Mouse (Mus musculus): ENCODE data around the gene Hnrnpa1. TPM values are rescaled to one million over a fixed set of nuclear protein-coding genes. Genes with fewer than 3 reads are reported as not detected.
A peak's percentile ranks its signal among the peaks of the same experiment; 100 is the strongest.

Gene Hnrnpa1
- polyA plus RNA-seq, 1 experiment from 2014 or later = 935 TPM

DNA sequence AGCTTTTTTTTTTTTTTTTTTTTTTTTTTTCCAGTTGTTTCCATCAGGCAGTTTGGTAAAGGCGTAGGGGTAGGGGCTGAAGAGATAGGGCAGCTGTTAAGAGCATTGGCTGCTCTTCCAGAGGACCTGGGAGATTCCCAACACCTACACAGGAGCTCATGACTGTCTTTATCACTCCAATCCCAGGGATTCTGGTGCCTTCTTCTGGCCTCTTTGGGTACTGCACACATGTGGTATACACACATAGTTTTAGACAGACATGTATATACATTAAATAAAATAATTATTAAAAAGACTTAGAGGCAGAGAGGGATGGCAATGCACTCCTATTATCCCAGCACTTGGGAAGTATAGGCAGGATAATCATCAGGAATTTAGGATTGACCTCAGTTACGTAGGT is 53.1 kb downstream of the Hnrnpa1 start:
- 100% methylated on average over 2 of the region's 2 CpGs for WGBS
- Histone ChIP-seq H3K9ac (replicated peaks; ENCODE audit: low read depth, low read length) (no peak overlapping the region), H3K27me3 (replicated peaks; ENCODE audit: control insufficient read depth, insufficient read depth, low read length) (no peaks in the 10 kb centered on the region), H3K9me3 (ENCODE audit: control insufficient read depth, low read length) (no peaks in the 10 kb centered on the region), H3K36me3 (ENCODE audit: control insufficient read depth, insufficient read depth) (peaks cover 15% of the 10 kb centered on the region), H3K4me1 (replicated peaks; ENCODE audit: control insufficient read depth, insufficient read depth, low read length) (peaks cover 15% of the 10 kb centered on the region), H3K4me3 (replicated peaks; ENCODE audit: low read length) (no peak overlapping the region), H3K27ac (ENCODE audit: low read length) (no peak overlapping the region), H3K4me2 (ENCODE audit: low read length) (no peak overlapping the region)
- no peak for ATAC-seq

DNA sequence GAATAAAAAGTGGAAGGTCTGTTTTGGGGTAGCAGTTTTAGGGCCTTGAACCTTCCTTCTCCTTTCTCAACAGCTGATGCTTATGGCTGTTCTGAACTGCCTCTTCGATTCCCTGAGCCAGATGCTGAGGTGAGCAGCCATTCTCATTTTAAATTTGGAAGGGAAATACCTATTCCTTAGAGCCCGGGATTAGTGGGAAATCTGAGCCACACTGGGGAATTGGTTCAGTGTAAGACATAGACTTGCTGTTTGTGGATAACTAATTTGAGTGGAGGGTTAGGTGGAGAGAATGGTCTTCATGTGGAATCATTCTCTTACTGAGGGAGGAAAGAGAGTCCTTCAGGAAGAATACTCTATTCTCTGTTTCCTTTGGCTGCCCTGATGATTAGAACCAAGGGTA is 54.4 kb downstream of the Hnrnpa1 start:
- no peak for ATAC-seq
- 82% methylated on average over 2 of the region's 2 CpGs for WGBS
- no peaks in the 10 kb centered on the region for H3K27me3 ChIP-seq (replicated peaks; ENCODE audit: control insufficient read depth, insufficient read depth, low read length)
- H3K27ac ChIP-seq (ENCODE audit: low read length) = no peak overlapping the region
- no peak overlapping the region for H3K9ac ChIP-seq (replicated peaks; ENCODE audit: low read depth, low read length)
- H3K36me3 ChIP-seq (ENCODE audit: control insufficient read depth, insufficient read depth) = peaks cover 15% of the 10 kb centered on the region
- H3K9me3 ChIP-seq (ENCODE audit: control insufficient read depth, low read length) = no peaks in the 10 kb centered on the region
- H3K4me2 ChIP-seq (ENCODE audit: low read length) = no peak overlapping the region
- H3K4me1 ChIP-seq (replicated peaks; ENCODE audit: control insufficient read depth, insufficient read depth, low read length) = peaks cover 28% of the 10 kb centered on the region
- H3K4me3 ChIP-seq (replicated peaks; ENCODE audit: low read length) = no peak overlapping the region

DNA sequence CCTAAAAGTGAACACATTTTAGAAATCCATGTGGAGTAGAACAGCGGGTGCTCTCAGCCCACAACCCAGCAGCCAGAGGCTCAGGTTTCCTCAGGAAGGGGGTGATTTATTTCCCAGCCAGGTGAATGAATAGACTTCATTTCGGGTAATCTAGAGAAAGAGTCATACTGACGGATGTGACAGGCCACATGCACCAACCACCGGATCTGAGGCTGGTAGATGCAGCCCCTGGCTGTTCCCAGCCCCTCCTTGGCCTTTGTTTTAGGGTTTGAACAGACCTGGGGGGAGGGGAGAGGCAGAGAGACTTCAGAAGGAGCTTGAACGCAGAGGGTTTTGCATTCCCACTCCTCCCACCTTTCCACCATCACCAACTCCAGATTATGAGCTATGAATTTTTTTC is 55.6 kb downstream of the Hnrnpa1 start:
- H3K27ac ChIP-seq (ENCODE audit: low read length) = no peak overlapping the region
- H3K4me1 ChIP-seq (replicated peaks; ENCODE audit: control insufficient read depth, insufficient read depth, low read length) = peaks cover 40% of the 10 kb centered on the region
- peaks cover 15% of the 10 kb centered on the region for H3K36me3 ChIP-seq (ENCODE audit: control insufficient read depth, insufficient read depth)
- 6% methylated on average over 5 of the region's 5 CpGs for WGBS
- H3K9ac ChIP-seq (replicated peaks; ENCODE audit: low read depth, low read length) = no peak overlapping the region
- no peaks in the 10 kb centered on the region for H3K9me3 ChIP-seq (ENCODE audit: control insufficient read depth, low read length)
- no peak overlapping the region for H3K4me2 ChIP-seq (ENCODE audit: low read length)
- no peak for ATAC-seq
- H3K27me3 ChIP-seq (replicated peaks; ENCODE audit: control insufficient read depth, insufficient read depth, low read length) = no peaks in the 10 kb centered on the region
- no peak overlapping the region for H3K4me3 ChIP-seq (replicated peaks; ENCODE audit: low read length)

MicroRNAs within 50 kb of the gene (microRNA counts, 519-probe panel; counts per million panel counts)
- microRNA mmu-miR-148b = 3,086 counts per million, percentile 78 among the panel's probes with 10 or more counts

Small RNA genes within 50 kb of the gene (microRNA-seq; reads per million reads assigned to microRNA genes)
- gene Mir148b = 193 reads per million, percentile 62 among the genes with 10 or more reads in this experiment

Other genes starting within 250 kb of the Hnrnpa1 start
- not detected in 2 replicates for gene Hoxc8, start 249.8 kb upstream of the Hnrnpa1 start, polyA plus RNA-seq (2015; fragmentation: Nextera tagmentation; extraction: Ambion mirVana)
- gene Hoxc6, start 242.2 kb upstream of the Hnrnpa1 start, polyA plus RNA-seq (2015; fragmentation: Nextera tagmentation; extraction: Ambion mirVana) = not detected in 2 replicates
- not detected in 2 replicates for gene Hoxc4, start 221.5 kb upstream of the Hnrnpa1 start, polyA plus RNA-seq (2015; fragmentation: Nextera tagmentation; extraction: Ambion mirVana)
- 28.0 and 29.2 TPM in 2 replicates for gene Smug1, start 73.3 kb upstream of the Hnrnpa1 start, polyA plus RNA-seq (2015; fragmentation: Nextera tagmentation; extraction: Ambion mirVana)
- gene Cbx5, start 616 bp upstream of the Hnrnpa1 start, polyA plus RNA-seq (2015; fragmentation: Nextera tagmentation; extraction: Ambion mirVana) = 132 and 139 TPM in 2 replicates
- 0.30 and 0.39 TPM in 2 replicates for gene Nfe2, start 18.0 kb downstream of the Hnrnpa1 start, polyA plus RNA-seq (2015; fragmentation: Nextera tagmentation; extraction: Ambion mirVana)
- 221 TPM in 2 replicates for gene Copz1, start 32.3 kb downstream of the Hnrnpa1 start, polyA plus RNA-seq (2015; fragmentation: Nextera tagmentation; extraction: Ambion mirVana)
- gene Gpr84, start 70.2 kb downstream of the Hnrnpa1 start, polyA plus RNA-seq (2015; fragmentation: Nextera tagmentation; extraction: Ambion mirVana) = 0.24 and 0.73 TPM in 2 replicates
- gene Zfp385a, start 99.7 kb downstream of the Hnrnpa1 start, polyA plus RNA-seq (2015; fragmentation: Nextera tagmentation; extraction: Ambion mirVana) = 12.2 and 13.1 TPM in 2 replicates
- gene Itga5, start 126.3 kb downstream of the Hnrnpa1 start, polyA plus RNA-seq (2015; fragmentation: Nextera tagmentation; extraction: Ambion mirVana) = 6.7 and 7.9 TPM in 2 replicates
- not detected in 2 replicates for gene Gtsf1, start 190.0 kb downstream of the Hnrnpa1 start, polyA plus RNA-seq (2015; fragmentation: Nextera tagmentation; extraction: Ambion mirVana)
- not detected in 2 replicates for gene Gtsf2, start 208.0 kb downstream of the Hnrnpa1 start, polyA plus RNA-seq (2015; fragmentation: Nextera tagmentation; extraction: Ambion mirVana)
- gene Nckap1l, start 213.4 kb downstream of the Hnrnpa1 start, polyA plus RNA-seq (2015; fragmentation: Nextera tagmentation; extraction: Ambion mirVana) = 1.6 and 1.7 TPM in 2 replicates